Mouse (Mus musculus): ENCODE results near the gene Cfap54.

GRCm38 (mm10) chr10:93011085-93011484 is 70.3 kb downstream of the Cfap54 start:
- TF ChIP-seq POLR2A (IDR thresholded peaks at IDR 0.05; ENCODE audit: borderline replicate concordance, control insufficient read depth, low read depth, low read length) (no peak), CTCF (IDR thresholded peaks at IDR 0.05; ENCODE audit: control insufficient read depth, insufficient read depth, low read length) (no peak)

Data from bone marrow, adult 2 months (tissue).